Mouse (Mus musculus): ENCODE results near the gene Nlk.

The Nlk gene

DNA sequence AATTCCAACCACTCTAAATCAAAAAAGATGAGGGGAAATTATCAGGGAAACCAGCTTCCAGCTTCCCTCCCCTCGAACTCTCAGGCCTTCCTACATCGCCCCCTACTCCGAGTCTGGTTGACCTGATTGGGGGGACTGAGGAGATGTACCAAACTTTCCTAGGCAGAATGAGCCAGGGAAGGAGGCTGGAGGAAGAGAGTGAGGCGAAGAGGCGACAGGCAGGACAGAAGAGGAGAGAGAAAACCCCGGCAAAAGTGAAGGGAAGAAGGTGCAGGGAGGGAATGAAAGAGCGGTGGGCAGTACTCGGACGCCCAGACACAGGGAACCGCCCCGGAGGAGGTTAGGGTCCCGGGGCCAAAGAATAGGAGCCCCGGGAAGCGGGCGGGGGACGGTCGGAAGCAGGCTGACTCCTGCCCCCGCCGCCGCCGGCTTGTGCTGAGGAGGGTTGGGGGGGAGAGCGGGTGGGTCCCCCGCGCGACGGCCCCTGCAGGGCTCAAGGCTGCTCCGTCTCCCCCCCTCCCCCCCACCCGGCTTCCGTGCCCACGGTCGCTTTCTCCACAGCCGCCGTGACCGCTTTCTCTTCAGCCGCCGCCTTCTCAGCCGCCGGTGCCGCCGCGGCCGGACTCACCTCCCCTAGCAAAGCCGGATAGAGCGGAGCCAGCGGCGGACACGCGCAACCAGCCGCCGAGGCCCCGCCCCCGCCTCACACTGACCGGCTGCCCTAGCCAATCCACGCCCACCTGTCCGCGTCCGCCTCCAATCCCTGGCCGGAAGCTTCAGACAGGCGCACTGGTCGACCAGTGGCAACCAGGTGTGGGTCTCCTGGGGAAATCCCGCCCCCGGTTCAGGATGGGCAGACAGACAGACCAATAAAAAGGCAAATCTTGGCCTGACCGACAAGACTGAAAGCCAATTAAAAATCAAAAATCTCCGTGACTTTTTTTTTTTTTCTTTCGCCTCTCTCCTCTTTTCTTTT lies at the start of gene Nlk:
Gene Nlk (minus strand): TSS at position 597 of the 976 bp plus-strand sequence.
- peak; percentile 99 to 100 for DNase-seq (ENCODE audit: low spot score in 2 of 2)

DNA sequence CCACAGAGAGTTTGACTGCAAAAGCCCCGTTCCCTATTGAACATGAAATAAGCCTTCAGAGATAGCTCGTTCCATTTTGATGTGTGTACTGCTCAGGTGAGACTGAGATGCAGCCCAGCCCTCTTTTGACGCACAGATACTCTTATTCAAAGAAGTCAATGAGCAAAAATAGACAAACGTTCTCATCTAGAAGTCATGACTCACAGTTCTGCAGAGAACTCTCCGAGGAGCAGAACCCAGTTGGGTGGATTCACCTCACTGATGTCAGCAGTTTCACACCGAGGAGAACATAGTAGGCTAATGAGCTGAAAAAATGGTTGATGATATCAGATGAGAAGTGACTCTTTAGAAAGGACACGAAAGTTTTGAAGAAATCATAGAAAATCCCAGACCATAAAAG lies 49.1 kb upstream of the Nlk start:
- no peak for DNase-seq (ENCODE audit: low spot score in 2 of 2)

DNA sequence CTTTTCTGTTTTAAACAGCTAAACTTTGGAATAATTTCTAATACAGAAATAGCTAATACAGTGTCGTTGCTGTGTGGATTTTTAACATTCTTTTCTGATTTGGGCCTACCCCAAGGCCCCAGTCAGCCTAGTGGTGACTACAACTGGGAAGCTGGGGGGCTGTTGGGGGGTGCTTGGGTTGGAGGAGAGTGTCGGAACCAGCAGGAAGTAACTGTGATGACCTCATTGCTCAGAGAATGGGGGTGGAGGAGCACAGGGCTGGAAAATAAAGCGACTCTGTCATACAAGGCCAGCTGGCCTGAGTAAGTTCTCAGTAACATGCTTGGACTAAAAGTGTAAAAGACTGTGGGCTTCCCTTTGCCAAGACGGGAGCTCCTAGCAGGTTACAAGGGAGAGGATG lies 48.3 kb upstream of the Nlk start:
- no peak for DNase-seq (ENCODE audit: low spot score in 2 of 2)

- DNase-seq (ENCODE audit: low spot score in 2 of 2) = no peak
These were observed 45.3 kb upstream of the Nlk start for GRCm38 (mm10) chr11:78742461-78742860.

- no peak for DNase-seq (ENCODE audit: low spot score in 2 of 2)
These were observed 44.8 kb upstream of the Nlk start for GRCm38 (mm10) chr11:78741958-78742357.

GRCm38 (mm10) chr11:78739361-78739760 lies 42.2 kb upstream of the Nlk start:
- DNase-seq (ENCODE audit: low spot score in 2 of 2) = no peak

DNA sequence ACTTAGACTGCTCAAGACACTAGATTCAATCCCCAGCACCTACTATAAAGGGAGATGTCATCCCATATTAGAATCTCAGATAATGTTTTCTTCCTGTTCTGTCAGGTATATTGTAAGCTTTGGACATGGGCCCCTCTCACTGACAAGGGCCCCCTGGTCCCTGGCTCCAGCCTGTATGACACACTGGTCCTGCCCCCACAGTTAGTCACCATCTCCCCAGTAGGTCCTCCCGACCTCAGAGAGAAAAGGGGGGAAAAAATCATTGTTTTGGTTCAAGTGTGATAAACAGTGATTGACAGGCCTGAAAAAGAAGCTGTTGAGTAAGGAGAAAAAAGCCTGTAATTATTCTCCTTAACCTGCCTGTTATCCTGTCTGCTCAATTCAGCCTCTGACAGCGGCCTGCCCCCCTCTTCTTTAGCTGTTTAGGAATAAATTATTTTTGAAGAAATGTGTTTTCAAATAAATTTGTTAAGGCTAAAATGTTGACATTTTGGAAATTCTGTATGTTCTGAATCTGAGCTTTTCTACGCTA lies 39.8 kb upstream of the Nlk start:
- no peak for DNase-seq (ENCODE audit: low spot score in 2 of 2)

DNA sequence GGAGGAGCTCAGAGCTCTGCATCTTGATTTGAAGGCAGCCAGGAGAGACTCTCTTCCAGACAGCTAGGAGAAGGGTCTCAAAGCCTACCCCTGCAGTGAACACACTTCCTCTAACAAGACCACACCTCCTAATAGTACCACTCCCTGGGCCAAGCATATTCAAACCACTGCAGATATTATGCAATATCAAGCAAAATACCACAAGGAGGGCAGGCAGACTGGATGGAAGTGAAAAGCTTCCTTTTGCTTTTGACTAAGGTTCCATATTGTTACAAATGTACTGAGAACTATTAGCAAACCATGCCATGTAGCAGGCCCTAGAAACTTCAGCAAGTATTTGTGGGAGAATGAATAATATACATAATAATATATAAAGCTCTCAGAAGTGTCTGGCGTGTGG lies 38.0 kb upstream of the Nlk start:
- no peak for DNase-seq (ENCODE audit: low spot score in 2 of 2)

- no peak for DNase-seq (ENCODE audit: low spot score in 2 of 2)
These were observed 35.4 kb upstream of the Nlk start for GRCm38 (mm10) chr11:78732619-78733018.

DNA sequence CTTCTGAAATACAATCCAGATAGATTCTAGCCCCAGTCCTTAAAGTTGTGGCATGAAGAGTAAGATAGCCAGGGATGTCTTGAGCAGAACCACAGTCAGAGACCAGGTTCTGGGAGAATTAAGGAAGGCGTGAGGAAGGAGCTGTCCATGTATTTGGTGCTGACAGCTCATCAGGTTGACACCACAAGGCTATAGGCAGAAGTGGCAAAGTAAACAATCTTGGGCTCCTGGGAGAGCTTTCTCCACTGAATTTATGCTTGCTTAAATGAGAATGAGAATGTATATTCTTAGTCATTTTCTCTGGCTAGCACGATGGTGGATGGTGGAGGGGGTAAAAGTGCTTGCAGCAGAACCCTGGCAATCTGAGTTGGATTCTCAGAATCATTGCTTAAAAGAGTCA lies 33.7 kb upstream of the Nlk start:
- no peak for DNase-seq (ENCODE audit: low spot score in 2 of 2)

GRCm38 (mm10) chr11:78728041-78728440 lies 30.9 kb upstream of the Nlk start:
- no peak for DNase-seq (ENCODE audit: low spot score in 2 of 2)

GRCm38 (mm10) chr11:78726366-78726765 lies 29.2 kb upstream of the Nlk start:
- no peak for DNase-seq (ENCODE audit: low spot score in 2 of 2)

GRCm38 (mm10) chr11:78724792-78725191 lies 27.6 kb upstream of the Nlk start:
- DNase-seq (ENCODE audit: low spot score in 2 of 2) = no peak

- no peak for DNase-seq (ENCODE audit: low spot score in 2 of 2)
These were observed 24.2 kb upstream of the Nlk start for GRCm38 (mm10) chr11:78721419-78721818.

DNA sequence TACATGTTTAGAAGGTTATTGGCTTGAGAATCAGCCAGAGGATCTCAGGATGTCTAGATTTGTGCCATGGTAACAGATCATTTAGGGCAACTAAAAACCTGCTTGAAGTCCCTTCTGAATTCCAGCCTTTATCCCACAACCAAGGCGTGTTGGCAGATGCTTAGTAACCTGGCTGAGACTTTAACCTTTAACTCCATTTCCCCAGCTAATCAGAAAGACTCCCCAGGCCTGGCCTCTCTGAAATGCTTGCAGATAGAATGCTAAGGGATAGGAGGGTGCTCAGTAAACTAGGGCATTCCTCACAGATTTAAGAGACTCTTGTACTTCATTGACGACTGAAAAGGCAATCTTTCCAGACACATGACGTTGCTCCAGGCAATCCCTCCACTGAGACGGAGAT lies 20.5 kb upstream of the Nlk start:
- no peak for DNase-seq (ENCODE audit: low spot score in 2 of 2)

DNA sequence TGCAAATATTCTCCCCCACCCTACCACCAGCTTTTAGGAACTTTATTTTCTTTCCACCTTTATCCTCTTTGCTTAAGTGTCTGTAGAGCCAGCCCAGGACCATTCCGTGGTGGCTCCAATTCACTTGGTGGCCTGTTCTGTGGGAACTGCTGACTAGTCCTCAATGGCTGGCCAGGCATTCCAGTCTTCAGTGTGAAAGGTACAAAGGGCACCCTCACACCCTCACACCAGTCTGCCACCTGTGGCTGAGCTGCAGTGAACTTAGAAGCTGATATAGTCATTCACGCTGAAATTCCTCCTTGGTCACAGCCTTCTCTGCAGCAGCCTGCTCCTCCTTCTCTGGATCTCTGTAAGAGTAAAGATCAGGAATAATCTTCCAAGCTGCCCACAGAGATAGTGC lies 11.5 kb upstream of the Nlk start:
- DNase-seq (ENCODE audit: low spot score in 2 of 2) = no peak

GRCm38 (mm10) chr11:78706026-78706425 lies 8.9 kb upstream of the Nlk start:
- DNase-seq (ENCODE audit: low spot score in 2 of 2) = no peak

DNA sequence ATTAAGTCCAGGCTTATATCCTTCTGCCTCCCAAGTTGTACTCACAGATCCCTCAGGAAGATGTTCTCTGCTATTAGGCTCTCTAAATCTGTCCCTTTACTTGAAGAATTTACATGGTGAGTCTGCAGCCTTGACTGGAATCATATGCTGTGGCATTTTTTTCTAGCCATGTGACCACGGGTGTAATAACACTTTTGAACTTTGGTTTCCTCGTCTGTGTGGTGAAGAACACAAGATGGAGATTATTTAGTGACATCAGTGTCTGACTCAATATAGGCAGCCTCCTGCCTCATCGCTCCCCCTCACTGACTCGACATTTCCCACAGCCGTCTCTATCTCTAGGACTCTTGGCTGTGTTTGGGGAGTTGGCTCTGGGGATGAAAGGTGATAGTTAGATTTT lies 5.9 kb upstream of the Nlk start:
- no peak for DNase-seq (ENCODE audit: low spot score in 2 of 2)

DNA sequence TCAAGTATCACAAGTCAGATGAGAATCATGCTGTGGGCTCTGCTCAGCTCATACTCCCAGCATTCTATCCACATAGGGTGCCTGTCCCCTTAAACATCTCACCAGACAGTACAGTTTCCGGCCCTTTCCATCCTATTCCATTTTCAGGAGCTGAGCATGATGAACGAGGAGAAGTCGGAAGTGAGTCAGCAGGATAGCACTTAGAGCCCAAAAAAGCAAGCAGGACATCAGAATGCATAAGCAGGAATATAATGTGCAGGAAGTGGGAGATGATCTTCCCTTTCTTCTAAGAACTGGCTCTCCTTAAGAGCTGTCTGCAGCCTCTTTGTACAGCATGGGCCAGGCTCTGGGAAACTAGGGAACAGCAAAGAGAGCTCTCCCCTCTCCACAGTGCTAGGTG lies 5.1 kb upstream of the Nlk start:
- DNase-seq (ENCODE audit: low spot score in 2 of 2) = no peak

- DNase-seq (ENCODE audit: low spot score in 2 of 2) = peak; percentile 78 to 89
These were observed 589 bp upstream of the Nlk start for GRCm38 (mm10) chr11:78697753-78698171.

DNA sequence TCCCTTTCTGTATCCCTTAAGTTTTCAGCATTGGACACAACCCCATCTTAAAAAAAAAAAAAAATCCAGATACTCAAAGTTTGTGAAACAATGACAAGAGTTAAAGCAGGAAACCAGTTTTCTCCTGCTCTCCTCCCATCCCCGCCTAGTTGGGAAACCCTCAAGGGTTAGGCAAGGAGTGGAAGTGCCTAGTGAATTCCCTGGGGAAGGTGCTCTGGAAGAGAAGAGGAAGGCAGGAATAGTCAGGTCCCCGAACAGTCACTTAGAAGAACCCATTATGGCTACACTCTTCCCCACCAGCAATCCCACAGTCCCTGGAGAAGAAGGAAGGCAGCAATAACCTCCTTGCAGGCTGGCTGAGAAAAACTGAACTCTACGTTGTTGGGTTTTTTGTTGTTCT lies 2.9 kb downstream of the Nlk start:
- DNase-seq (ENCODE audit: low spot score in 2 of 2) = no peak

- no peak for DNase-seq (ENCODE audit: low spot score in 2 of 2)
These were observed 3.9 kb downstream of the Nlk start for GRCm38 (mm10) chr11:78693307-78693706.

DNA sequence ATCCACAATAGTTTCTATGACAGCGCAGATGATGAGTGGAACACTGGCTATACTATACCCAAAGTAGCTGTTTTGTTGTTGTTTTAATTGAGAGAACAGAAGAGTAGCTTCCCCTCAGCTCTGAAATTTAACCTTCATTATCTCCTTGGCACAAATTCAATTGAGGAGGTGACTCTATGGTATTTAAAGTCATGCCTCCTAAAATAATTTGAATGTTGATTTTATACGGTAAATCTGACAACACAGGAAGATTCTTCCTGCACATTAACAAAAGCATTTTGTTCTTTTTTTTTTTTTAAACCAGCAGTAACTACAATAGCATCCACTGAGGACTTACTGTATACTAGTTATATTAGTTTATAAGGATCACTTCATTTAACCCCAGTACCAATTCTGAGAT lies 6.0 kb downstream of the Nlk start:
- DNase-seq (ENCODE audit: low spot score in 2 of 2) = no peak

All from urinary bladder, postnatal 4 days (tissue).